Mouse (Mus musculus) regulatory T cell (primary cell): ENCODE results near the gene Dact1.

Source experiments
- in situ Hi-C: fragments of 300-600 bp; cut with MboI, MseI; formaldehyde crosslinking; loops from one replicate; pipeline ENCODE4 v1.15.1; 2025; ENCODE audit warnings: high pct_unique_total_duplicates

Dact1 gene

DNA sequence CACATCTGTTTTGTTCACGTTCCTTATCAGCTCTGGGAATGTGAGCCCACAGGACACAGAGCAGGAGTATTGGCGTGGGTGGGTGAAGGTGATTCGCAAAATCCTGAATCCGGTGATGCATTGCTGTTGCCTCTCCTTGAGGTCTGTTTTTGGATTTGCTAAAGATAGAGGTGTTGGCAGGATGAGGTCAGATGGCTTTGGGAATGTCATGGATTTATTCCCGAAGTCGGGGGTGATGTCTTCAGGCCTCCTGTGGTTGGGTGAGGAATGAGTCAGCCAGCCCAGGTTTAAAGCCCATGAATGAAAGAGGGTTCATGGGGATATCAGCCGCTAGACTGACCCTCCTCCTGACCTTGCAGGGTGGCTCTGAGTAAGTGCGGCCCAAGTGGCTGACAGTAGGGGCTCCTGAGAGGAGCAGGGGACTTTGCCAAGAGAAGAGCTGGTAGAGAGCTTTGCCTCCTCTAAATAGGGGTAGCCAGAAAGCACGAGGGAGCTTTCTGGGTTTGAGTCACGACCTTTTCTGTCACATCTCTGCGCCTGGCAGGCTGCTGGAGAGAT lies 27.4 kb downstream of the Dact1 start:
- in situ Hi-C loops: no loop called here

- in situ Hi-C loops: no loop called here
These were observed 28.3 kb downstream of the Dact1 start for GRCm38 (mm10) chr12:71337896-71338463.

- in situ Hi-C loops: no loop called here
These were observed 29.6 kb downstream of the Dact1 start for GRCm38 (mm10) chr12:71339142-71339848.

GRCm38 (mm10) chr12:71342397-71342796 lies 32.7 kb downstream of the Dact1 start:
- in situ Hi-C loops: loop anchor here (10.0 kb wide), 1 partner anchor 58 kb away; no protein-coding TSS in a partner anchor

DNA sequence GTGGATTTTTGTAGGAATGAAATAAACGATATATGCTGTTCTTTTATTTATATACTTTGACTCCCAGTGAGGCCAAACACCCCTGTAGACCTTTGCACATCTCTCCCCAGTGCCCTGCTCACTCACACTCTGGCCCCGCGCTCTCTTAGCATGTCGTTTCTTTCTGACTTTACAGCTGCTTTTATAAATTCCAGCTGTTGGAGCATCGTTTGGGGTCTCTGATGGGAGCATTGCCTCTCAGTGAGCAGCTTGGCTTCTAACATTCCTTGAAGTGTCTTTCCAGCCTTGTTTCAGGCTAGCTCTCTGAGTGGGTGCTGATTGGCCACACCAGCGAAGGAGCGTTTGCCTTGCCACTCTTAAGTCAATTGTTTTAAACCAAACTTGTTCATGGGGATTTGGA lies 35.8 kb downstream of the Dact1 start:
- in situ Hi-C loops: loop anchor here (10.0 kb wide), 1 partner anchor 61 kb away; no protein-coding TSS in a partner anchor

- in situ Hi-C loops: loop anchor here (10.0 kb wide), 1 partner anchor 61 kb away; no protein-coding TSS in a partner anchor
These were observed 36.4 kb downstream of the Dact1 start for GRCm38 (mm10) chr12:71346071-71346470.

- in situ Hi-C loops: loop anchor here (10.0 kb wide), 1 partner anchor 64 kb away; no protein-coding TSS in a partner anchor
These were observed 38.8 kb downstream of the Dact1 start for GRCm38 (mm10) chr12:71348401-71348896.

DNA sequence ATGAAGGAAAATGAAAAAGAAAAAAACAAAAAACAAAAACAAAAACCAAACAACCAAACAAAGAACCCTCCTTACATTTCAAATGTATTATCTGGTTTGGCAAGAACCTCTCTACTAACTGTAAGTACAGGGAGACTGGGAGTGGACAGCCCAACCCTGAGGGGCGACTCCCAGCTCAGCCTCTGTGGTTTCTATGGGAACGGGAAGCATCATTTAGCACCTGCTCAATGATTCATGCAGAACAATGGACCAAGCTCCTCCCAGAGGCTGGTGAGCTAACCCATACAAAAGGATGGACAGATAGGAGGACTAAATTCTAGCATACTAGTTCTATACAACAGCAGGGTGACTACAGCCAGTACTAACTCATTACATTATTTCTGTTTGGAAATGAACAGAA lies 40.4 kb downstream of the Dact1 start:
- in situ Hi-C loops: no loop called here

DNA sequence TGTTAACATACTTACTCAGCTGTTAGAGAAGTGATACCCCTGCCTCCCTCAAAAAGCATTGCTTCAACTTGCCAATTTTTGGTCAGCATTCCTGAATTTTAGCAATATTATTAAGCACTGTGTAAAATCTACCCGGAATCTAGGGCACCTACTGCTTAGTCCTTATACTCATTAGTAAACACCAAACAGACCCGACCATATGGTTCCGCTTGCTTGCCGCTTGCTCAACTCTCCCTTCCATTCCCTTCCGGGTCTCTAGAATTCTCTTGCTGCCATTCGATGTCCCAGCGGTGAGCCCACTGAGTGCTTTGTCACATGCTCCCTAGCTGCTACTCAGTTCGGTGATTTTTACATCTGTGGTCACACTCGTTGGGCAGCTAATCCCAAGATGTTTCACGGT lies 45.0 kb downstream of the Dact1 start:
- in situ Hi-C loops: no loop called here

DNA sequence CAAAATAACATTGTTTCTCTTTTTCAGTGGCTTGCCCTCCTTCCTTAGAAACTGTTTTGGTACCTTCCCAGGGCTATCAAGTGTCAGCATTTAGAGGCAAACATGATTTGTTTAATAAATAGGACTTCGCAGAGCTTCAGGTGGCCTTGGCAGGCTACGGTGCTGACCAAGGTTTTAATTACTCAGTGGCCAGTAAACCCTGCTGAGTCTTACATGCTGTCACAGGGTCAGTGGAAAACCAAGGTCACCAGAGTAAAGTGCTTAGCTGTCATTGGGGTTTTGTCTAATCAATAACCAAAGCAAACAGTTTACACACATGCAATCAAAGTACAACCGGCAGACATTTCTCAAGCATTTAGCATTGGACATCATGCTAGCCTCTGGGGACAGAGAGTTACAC lies 45.4 kb downstream of the Dact1 start:
- in situ Hi-C loops: no loop called here

- in situ Hi-C loops: no loop called here
These were observed 51.9 kb downstream of the Dact1 start for GRCm38 (mm10) chr12:71361616-71362015.

- in situ Hi-C loops: no loop called here
These were observed 52.7 kb downstream of the Dact1 start for GRCm38 (mm10) chr12:71362425-71362824.

GRCm38 (mm10) chr12:71364106-71364505 lies 54.4 kb downstream of the Dact1 start:
- in situ Hi-C loops: no loop called here

- in situ Hi-C loops: no loop called here
These were observed 54.8 kb downstream of the Dact1 start for GRCm38 (mm10) chr12:71364531-71364930.

- in situ Hi-C loops: no loop called here
These were observed 55.5 kb downstream of the Dact1 start for GRCm38 (mm10) chr12:71365208-71365607.

GRCm38 (mm10) chr12:71366175-71366574 lies 56.5 kb downstream of the Dact1 start:
- in situ Hi-C loops: no loop called here

- in situ Hi-C loops: no loop called here
These were observed 58.9 kb downstream of the Dact1 start for GRCm38 (mm10) chr12:71368631-71369030.
